Mouse (Mus musculus) kidney, postnatal 0 days (tissue): ENCODE results near the gene 1700088E04Rik. TPM values are rescaled to one million over a fixed set of nuclear protein-coding genes. Genes with fewer than 3 reads are reported as not detected.

Experiments
- ATAC-seq: fragments of 200-750 bp; cut with Nextera tagmentation; replicated peaks from 2 replicates; pipeline ENCODE4 v1.8.0; 2017; ENCODE audit warnings: low read depth, moderate number of reproducible peaks, moderate TSS enrichment, moderate library complexity; ENCODE audit not compliant: low FRiP score
- DNase-seq: peaks from one replicate; pipeline ENCODE4 v3.0.0-alpha.2; 2016; ENCODE audit warnings: low spot score
- H3K27ac ChIP-seq: fragments of 300-500 bp; sonication (generic); 2 replicates; pipeline ENCODE4 v1.5.1; 2014; ENCODE audit warnings: mild to moderate bottlenecking
- H3K27me3 ChIP-seq: fragments of 300-500 bp; sonication (generic); 2 replicates; pipeline ENCODE4 v1.6.1; 2014; ENCODE audit warnings: low read length, mixed read lengths; ENCODE audit not compliant: insufficient read depth
- H3K36me3 ChIP-seq: fragments of 300-500 bp; sonication (generic); 2 replicates; pipeline ENCODE4 v1.6.1; 2014; ENCODE audit warnings: low read length, mixed read lengths; ENCODE audit not compliant: insufficient read depth
- H3K4me1 ChIP-seq: fragments of 300-500 bp; sonication (generic); replicated peaks from 2 replicates; pipeline ENCODE4 v1.6.1; 2014; ENCODE audit warnings: antibody characterized with exemption, low read length, mixed read lengths; ENCODE audit not compliant: insufficient read depth
- H3K4me2 ChIP-seq: fragments of 300-500 bp; sonication (generic); 2 replicates; pipeline ENCODE4 v1.6.1; 2014; ENCODE audit warnings: mild to moderate bottlenecking, low read length, moderate library complexity, mixed read lengths
- H3K4me3 ChIP-seq: fragments of 300-500 bp; sonication (generic); replicated peaks from 2 replicates; pipeline ENCODE4 v1.5.1; 2014; ENCODE audit warnings: low read depth, low read length
- H3K9ac ChIP-seq: fragments of 300-500 bp; sonication (generic); 2 replicates; pipeline ENCODE4 v1.6.1; 2014; ENCODE audit warnings: low read depth, low read length
- H3K9me3 ChIP-seq: fragments of 300-500 bp; sonication (generic); replicated peaks from 2 replicates; pipeline ENCODE4 v1.6.1; 2016; ENCODE audit warnings: low read length, inconsistent platforms, mixed read lengths
- CTCF ChIP-seq: IDR thresholded peaks from 2 replicates; pipeline ENCODE4 v1.5.1; 2016; ENCODE audit warnings: antibody characterized with exemption, low read depth, mild to moderate bottlenecking, moderate library complexity
- WGBS: fragments of 180-500 bp; shearing (Covaris S2); extraction: QIAGEN DNeasy Blood & Tissue Kit; methylation state at CpG from one replicate; pipeline ENCODE4 v1.1.7; 2014; 5-methylcytosine and 5-hydroxymethylcytosine counted together
- polyA plus RNA-seq: library from polyadenylated mRNA; unstranded; fragments of >200 nt; fragmentation: Nextera tagmentation; extraction: Ambion mirVana; gene quantifications from 2 replicates; pipeline ENCODE4 v1.2.1, GENCODE M21; 2015

1700088E04Rik gene
- polyA plus RNA-seq, 1 experiment from 2014 or later = 12.9 TPM

GRCm38 (mm10) chr15:79096556-79096955 lies 44.5 kb downstream of the 1700088E04Rik start:
- WGBS = 39% methylated on average over 3 of the region's 3 CpGs
- DNase-seq = peak; percentile 20
- no peak for ATAC-seq
- peak overlapping the region; percentile 72; the same call in 1 of the 2 replicates for H3K27ac ChIP-seq
- no peak for TF ChIP-seq CTCF
- 0 out of 2 replicates have a peak overlapping the region, but pooled peaks have one; percentile 9 for H3K9ac ChIP-seq
- H3K36me3 ChIP-seq = peaks cover 36% of the 10 kb centered on the region
- H3K9me3 ChIP-seq = no peaks in the 10 kb centered on the region
- H3K4me3 ChIP-seq = no peak overlapping the region
- peaks cover 27% of the 10 kb centered on the region; the same call in 1 of the 2 replicates for H3K4me1 ChIP-seq
- H3K27me3 ChIP-seq = no peaks in the 10 kb centered on the region
- no peak overlapping the region for H3K4me2 ChIP-seq

GRCm38 (mm10) chr15:79095483-79095882 lies 45.6 kb downstream of the 1700088E04Rik start:
- no peak for ATAC-seq
- Histone ChIP-seq H3K4me1 (peaks cover 24% of the 10 kb centered on the region; the same call in 1 of the 2 replicates), H3K36me3 (peaks cover 45% of the 10 kb centered on the region), H3K9ac (no peak overlapping the region), H3K4me2 (no peak overlapping the region), H3K27ac (no peak overlapping the region), H3K9me3 (no peaks in the 10 kb centered on the region), H3K4me3 (no peak overlapping the region), H3K27me3 (no peaks in the 10 kb centered on the region)
- no peak for TF ChIP-seq CTCF
- 87% methylated on average over 5 of the region's 5 CpGs for whole genome bisulfite sequencing
- no peak for DNase-seq

GRCm38 (mm10) chr15:79093083-79093839 lies 47.8 kb downstream of the 1700088E04Rik start:
- no peak overlapping the region for H3K4me2 ChIP-seq
- WGBS = 55% methylated on average over 7 of the region's 7 CpGs
- DNase-seq (peak; percentile 70), ATAC-seq (no peak)
- no peaks in the 10 kb centered on the region for H3K9me3 ChIP-seq
- no peak overlapping the region for H3K9ac ChIP-seq
- peaks cover 20% of the 10 kb centered on the region; the same call in 1 of the 2 replicates for H3K4me1 ChIP-seq
- H3K27me3 ChIP-seq = no peaks in the 10 kb centered on the region
- no peak overlapping the region for H3K4me3 ChIP-seq
- no peak overlapping the region for H3K27ac ChIP-seq
- peak; percentile 72 for TF ChIP-seq CTCF
- peaks cover 64% of the 10 kb centered on the region for H3K36me3 ChIP-seq

- H3K27me3 ChIP-seq = no peaks in the 10 kb centered on the region
- no peak overlapping the region for H3K27ac ChIP-seq
- no peak for TF ChIP-seq CTCF
- ATAC-seq (no peak), DNase-seq (no peak)
- H3K4me3 ChIP-seq = no peak overlapping the region
- H3K36me3 ChIP-seq = peaks cover 68% of the 10 kb centered on the region
- no peaks in the 10 kb centered on the region for H3K9me3 ChIP-seq
- WGBS = 84% methylated on average over 6 of the region's 6 CpGs
- H3K4me2 ChIP-seq = no peak overlapping the region
- no peak overlapping the region for H3K9ac ChIP-seq
- H3K4me1 ChIP-seq = peaks cover 11% of the 10 kb centered on the region; the same call in 1 of the 2 replicates
Measured at GRCm38 (mm10) chr15:79092284-79092683, 48.8 kb downstream of the 1700088E04Rik start.

GRCm38 (mm10) chr15:79079567-79079966 lies 61.5 kb downstream of the 1700088E04Rik start:
- no peak overlapping the region for H3K9ac ChIP-seq
- 0 out of 2 replicates have a peak, but pooled peaks have one; percentile 49 for ATAC-seq
- WGBS = 79% methylated on average over 7 of the region's 7 CpGs

More at GRCm38 (mm10) chr15:79079567-79079966, 61.5 kb downstream of the 1700088E04Rik start:
- Histone ChIP-seq H3K27me3 (no peaks in the 10 kb centered on the region), H3K4me1 (peaks cover 7% of the 10 kb centered on the region; the same call in 1 of the 2 replicates), H3K9me3 (no peaks in the 10 kb centered on the region), H3K4me3 (no peak overlapping the region), H3K4me2 (no peak overlapping the region), H3K36me3 (peaks cover 58% of the 10 kb centered on the region), H3K27ac (no peak overlapping the region)
- no peak for DNase-seq
- no peak for TF ChIP-seq CTCF

Other genes starting within 250 kb of the 1700088E04Rik start
- 0.30 TPM in 1 of 2 replicates, not detected in the other for gene Gm49510, start 241.6 kb downstream of the 1700088E04Rik start, polyA plus RNA-seq
- gene Sh3bp1, start 241.5 kb downstream of the 1700088E04Rik start, polyA plus RNA-seq = 19.6 and 24.6 TPM in 2 replicates
- 7.1 and 7.8 TPM in 2 replicates for gene Pdxp, start 227.3 kb downstream of the 1700088E04Rik start, polyA plus RNA-seq
- 576 and 592 TPM in 2 replicates for gene Lgals1, start 214.5 kb downstream of the 1700088E04Rik start, polyA plus RNA-seq
- gene Nol12, start 206.3 kb downstream of the 1700088E04Rik start, polyA plus RNA-seq = 43.8 and 46.8 TPM in 2 replicates
- gene Triobp, start 193.5 kb downstream of the 1700088E04Rik start, polyA plus RNA-seq = 30.5 and 33.0 TPM in 2 replicates
- 522 and 524 TPM in 2 replicates for gene H1f0, start 112.8 kb downstream of the 1700088E04Rik start, polyA plus RNA-seq
- 0.13 and 0.24 TPM in 2 replicates for gene Galr3, start 99.4 kb downstream of the 1700088E04Rik start, polyA plus RNA-seq
- 42.5 and 42.6 TPM in 2 replicates for gene Ankrd54, start 78.4 kb downstream of the 1700088E04Rik start, polyA plus RNA-seq
- 199 and 218 TPM in 2 replicates for gene Eif3l, start 66.1 kb downstream of the 1700088E04Rik start, polyA plus RNA-seq
- gene Micall1, start 32.4 kb downstream of the 1700088E04Rik start, polyA plus RNA-seq = 5.9 and 6.6 TPM in 2 replicates
- 314 and 321 TPM in 2 replicates for gene Polr2f, start 244 bp downstream of the 1700088E04Rik start, polyA plus RNA-seq
- gene Sox10, start 24.0 kb upstream of the 1700088E04Rik start, polyA plus RNA-seq = 0.23 and 0.25 TPM in 2 replicates
- 31.8 and 35.6 TPM in 2 replicates for gene Pick1, start 87.9 kb upstream of the 1700088E04Rik start, polyA plus RNA-seq
- gene Gm49486, start 88.1 kb upstream of the 1700088E04Rik start, polyA plus RNA-seq = 0.33 and 0.42 TPM in 2 replicates
- gene Slc16a8, start 113.5 kb upstream of the 1700088E04Rik start, polyA plus RNA-seq = 0.23 TPM in 1 of 2 replicates, not detected in the other
- 23.9 and 25.0 TPM in 2 replicates for gene Baiap2l2, start 144.3 kb upstream of the 1700088E04Rik start, polyA plus RNA-seq
- gene Pla2g6, start 187.1 kb upstream of the 1700088E04Rik start, polyA plus RNA-seq = 10.7 and 12.2 TPM in 2 replicates
- 6.9 and 7.3 TPM in 2 replicates for gene Maff, start 205.4 kb upstream of the 1700088E04Rik start, polyA plus RNA-seq